Mouse (Mus musculus) layer of hippocampus, adult 9-11 months (tissue): ENCODE data around the gene Frs2.
"Not testable (repeated sequence)": the region's sequence is repeated elsewhere in the genome, so short reads cannot be mapped to it uniquely, and the experiment has no call there.

ENCODE experiments used
- DNase-seq: peaks from one replicate; pipeline ENCODE4 v3.0.0; 2022

Frs2 gene

GRCm38 (mm10) chr10:117042295-117042694 lies 106.0 kb downstream of the Frs2 start:
- no peak for DNase-seq

GRCm38 (mm10) chr10:117040355-117040754 lies 108.0 kb downstream of the Frs2 start:
- no peak for DNase-seq

- DNase-seq: peak; percentile 65
Measured at GRCm38 (mm10) chr10:117033785-117034184, 114.5 kb downstream of the Frs2 start.

GRCm38 (mm10) chr10:117031160-117031559 lies 117.2 kb downstream of the Frs2 start:
- no peak for DNase-seq

GRCm38 (mm10) chr10:117026176-117026575 lies 122.2 kb downstream of the Frs2 start:
- no peak for DNase-seq

- not testable (repeated sequence) for DNase-seq
Measured at GRCm38 (mm10) chr10:117025776-117026175, 122.6 kb downstream of the Frs2 start.

- no peak for DNase-seq
Measured at GRCm38 (mm10) chr10:117023693-117024092, 124.6 kb downstream of the Frs2 start.

- DNase-seq: no peak
Measured at GRCm38 (mm10) chr10:117021020-117021754, 127.1 kb downstream of the Frs2 start.
